Mouse (Mus musculus) midbrain, embryonic 12.5 days (tissue): ENCODE results near the gene Tsks. TPM values are rescaled to one million over a fixed set of nuclear protein-coding genes. Genes with fewer than 3 reads are reported as not detected.
A peak's percentile ranks its signal among the peaks of the same experiment; 100 is the strongest.

Source experiments
- ATAC-seq: fragments of 200-750 bp; cut with Nextera tagmentation; 2 replicates; pipeline ENCODE4 v1.8.0; 2017; ENCODE audit warnings: low read depth, moderate TSS enrichment, moderate library complexity; ENCODE audit not compliant: low FRiP score
- H3K27ac ChIP-seq: fragments of 300-500 bp; sonication (generic); replicated peaks from 2 replicates; pipeline ENCODE4 v1.5.1; 2016; ENCODE audit warnings: mild to moderate bottlenecking
- H3K27me3 ChIP-seq: fragments of 300-500 bp; sonication (generic); 2 replicates; pipeline ENCODE4 v1.6.1; 2016; ENCODE audit warnings: mild to moderate bottlenecking
- H3K36me3 ChIP-seq: fragments of 300-500 bp; sonication (generic); 2 replicates; pipeline ENCODE4 v1.6.1; 2016
- H3K4me1 ChIP-seq: fragments of 300-500 bp; sonication (generic); 2 replicates; pipeline ENCODE4 v1.6.1; 2016
- H3K4me2 ChIP-seq: fragments of 300-500 bp; sonication (generic); replicated peaks from 2 replicates; pipeline ENCODE4 v1.6.1; 2016; ENCODE audit warnings: mild to moderate bottlenecking, moderate library complexity
- H3K4me3 ChIP-seq: fragments of 300-500 bp; sonication (generic); 2 replicates; pipeline ENCODE4 v1.5.1; 2016; ENCODE audit warnings: mild to moderate bottlenecking
- H3K9ac ChIP-seq: fragments of 300-500 bp; sonication (generic); replicated peaks from 2 replicates; pipeline ENCODE4 v1.6.1; 2016; ENCODE audit warnings: mild to moderate bottlenecking, moderate library complexity
- H3K9me3 ChIP-seq: fragments of 300-500 bp; sonication (generic); 2 replicates; pipeline ENCODE4 v1.6.1; 2016; ENCODE audit warnings: mild to moderate bottlenecking
- WGBS: fragments of 180-500 bp; shearing (Covaris S2); methylation state at CpG from one replicate; pipeline ENCODE4 v1.1.7; 2016; 5-methylcytosine and 5-hydroxymethylcytosine counted together
- polyA plus RNA-seq: library from polyadenylated mRNA; unstranded; fragments of >200 nt; fragmentation: Nextera tagmentation; extraction: Ambion mirVana; gene quantifications from 2 replicates; pipeline ENCODE4 v1.2.1, GENCODE M21; 2016

The Tsks gene
- polyA plus RNA-seq, result 0.20 TPM in 1 of 2 replicates, not detected in the other

DNA sequence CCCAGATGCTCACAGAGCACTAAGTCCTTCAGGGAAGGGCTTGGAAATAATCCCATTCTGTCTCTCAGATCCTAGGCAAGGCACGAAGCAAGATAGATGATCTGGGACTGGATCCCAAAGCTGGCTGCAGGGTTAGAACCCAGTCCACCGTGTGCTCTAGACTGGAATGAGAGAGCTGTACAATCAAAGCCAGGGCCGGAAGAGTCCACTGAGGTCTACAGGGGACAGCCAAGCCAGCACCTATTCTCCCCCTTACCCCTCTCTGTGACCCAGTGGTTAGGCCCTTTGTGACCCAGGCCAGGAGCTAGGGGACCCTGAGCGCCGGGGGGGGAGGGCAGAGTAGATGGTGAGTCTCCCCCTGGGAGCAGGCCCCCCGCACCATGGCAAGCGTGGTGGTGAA lies at the start of gene Tsks:
Tsks (plus strand) TSS at position 301 of the 400 bp plus-strand sequence.
- H3K4me3 ChIP-seq, result no peak within 1 kb of the TSS
- H3K9me3 ChIP-seq, result no peaks in the 10 kb centered on the region
- no peak within 1 kb of the TSS for H3K9ac ChIP-seq
- H3K27me3 ChIP-seq, result peaks cover 1% of the 10 kb centered on the region; the same call in 1 of the 2 replicates
- no peak for ATAC-seq
- whole genome bisulfite sequencing, result 81% methylated on average over 7 of the region's 7 CpGs
- H3K4me2 ChIP-seq, result no peak within 1 kb of the TSS
- no peaks in the 10 kb centered on the region for H3K36me3 ChIP-seq
- H3K4me1 ChIP-seq, result no peaks in the 10 kb centered on the region
- no peak within 1 kb of the TSS for H3K27ac ChIP-seq

DNA sequence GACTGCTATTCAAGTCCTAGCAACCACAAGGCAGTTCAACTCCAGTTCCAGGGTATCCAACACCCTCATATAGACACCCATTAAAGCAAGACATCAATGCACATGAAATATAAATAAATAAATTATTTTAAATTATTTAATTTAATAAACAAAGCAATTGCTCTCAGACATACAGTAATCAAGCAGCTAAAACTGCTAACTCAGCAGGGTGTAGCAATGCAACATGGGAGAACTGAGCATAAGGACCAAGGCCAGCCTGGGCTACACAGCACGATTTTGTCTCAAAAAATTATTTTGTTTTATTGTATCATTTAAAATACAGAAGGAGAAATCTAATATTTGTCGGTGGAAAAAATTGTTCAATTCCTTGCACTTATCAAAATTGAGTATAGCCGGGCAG lies 48.8 kb upstream of the Tsks start:
- no peak for ATAC-seq
- Histone ChIP-seq H3K4me1 (peaks cover 67% of the 10 kb centered on the region), H3K27ac (peak overlapping the region; percentile 95), H3K4me2 (no peak overlapping the region), H3K36me3 (peaks cover 18% of the 10 kb centered on the region), H3K9ac (no peak overlapping the region), H3K4me3 (no peak overlapping the region), H3K9me3 (no peaks in the 10 kb centered on the region), H3K27me3 (no peaks in the 10 kb centered on the region)
- 92% methylated on average over 3 of the region's 3 CpGs for WGBS

DNA sequence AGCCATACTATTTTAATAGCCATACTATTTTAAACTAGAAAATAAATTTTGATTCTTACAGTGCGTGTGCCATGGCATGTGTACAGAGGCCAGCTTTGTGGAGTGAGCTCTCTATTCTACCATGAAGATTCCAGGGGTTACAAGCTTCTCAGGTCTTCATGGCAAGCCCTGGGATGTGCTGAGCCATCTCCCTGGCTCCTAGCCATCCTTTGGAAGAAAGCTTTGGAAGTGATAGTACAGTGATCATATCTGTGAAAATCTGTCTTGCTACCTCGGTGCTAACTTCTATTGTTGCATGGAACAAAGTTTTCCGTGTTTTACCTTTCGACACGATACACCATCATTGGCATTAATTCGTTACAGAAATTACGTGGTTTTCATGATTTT lies 47.8 kb upstream of the Tsks start:
- no peaks in the 10 kb centered on the region for H3K27me3 ChIP-seq
- no peaks in the 10 kb centered on the region for H3K9me3 ChIP-seq
- 34% methylated on average over 7 of the region's 7 CpGs for WGBS
- H3K9ac ChIP-seq, result 0 out of 2 replicates have a peak overlapping the region, but pooled peaks have one; percentile 28
- peak overlapping the region; percentile 95 for H3K27ac ChIP-seq
- H3K4me2 ChIP-seq, result peak overlapping the region; percentile 84
- peaks cover 24% of the 10 kb centered on the region for H3K36me3 ChIP-seq
- no peak for ATAC-seq
- H3K4me1 ChIP-seq, result peaks cover 66% of the 10 kb centered on the region
- H3K4me3 ChIP-seq, result peak overlapping the region; percentile 66

DNA sequence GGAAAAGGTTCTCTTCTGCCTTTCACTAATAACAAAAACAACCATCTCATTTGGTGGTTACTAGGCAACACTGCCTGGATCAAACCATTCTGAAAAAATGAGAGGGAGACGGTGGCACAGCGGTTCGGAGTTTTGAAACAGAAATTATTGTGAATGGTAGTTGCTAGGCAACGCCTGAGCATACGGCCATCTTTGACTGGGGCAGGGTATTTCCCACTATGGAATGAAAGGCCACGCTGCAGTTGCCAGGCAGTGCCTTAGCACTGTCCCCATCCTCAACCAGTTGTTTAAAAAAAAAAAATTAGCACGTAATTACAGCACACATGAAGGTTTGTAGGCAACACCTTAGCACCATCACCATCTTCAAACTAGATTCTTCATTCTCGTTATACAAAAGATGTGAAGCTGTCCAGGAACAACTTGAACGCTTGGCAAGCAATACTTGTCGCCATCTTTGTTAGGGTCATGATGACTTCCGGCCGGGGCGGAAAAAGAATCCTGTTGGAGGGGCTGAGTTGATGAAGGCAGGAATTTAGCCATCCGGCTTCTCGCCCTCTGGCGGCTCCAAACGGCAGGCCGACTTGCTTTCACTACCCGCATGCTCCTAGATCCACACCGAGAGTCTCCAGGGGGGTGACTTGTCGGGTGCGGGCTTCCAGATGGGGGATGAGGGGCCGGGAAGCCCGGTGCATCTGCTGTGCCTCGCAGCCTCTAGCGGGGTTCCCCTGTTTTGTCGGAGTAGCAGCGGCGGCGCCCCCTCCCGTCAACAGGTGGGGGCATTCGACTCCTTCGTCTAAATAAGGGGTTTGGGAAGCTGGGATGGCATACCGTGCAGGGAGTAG lies 47.2 kb upstream of the Tsks start, which contains the start of gene Fuz:
Fuz (plus strand) TSS at position 487 of the 842 bp plus-strand sequence.
- peak within 1 kb of the TSS; percentile 79 for H3K9ac ChIP-seq
- H3K4me3 ChIP-seq, result peak within 1 kb of the TSS; percentile 66
- no peaks in the 10 kb centered on the region for H3K27me3 ChIP-seq
- ATAC-seq, result peak; percentile 75
- H3K36me3 ChIP-seq, result peaks cover 24% of the 10 kb centered on the region
- under 1% methylated on average over 34 of the region's 34 CpGs for WGBS
- peak within 1 kb of the TSS; percentile 95 for H3K27ac ChIP-seq
- no peaks in the 10 kb centered on the region for H3K9me3 ChIP-seq
- peak within 1 kb of the TSS; percentile 84 for H3K4me2 ChIP-seq
- H3K4me1 ChIP-seq, result peaks cover 64% of the 10 kb centered on the region

DNA sequence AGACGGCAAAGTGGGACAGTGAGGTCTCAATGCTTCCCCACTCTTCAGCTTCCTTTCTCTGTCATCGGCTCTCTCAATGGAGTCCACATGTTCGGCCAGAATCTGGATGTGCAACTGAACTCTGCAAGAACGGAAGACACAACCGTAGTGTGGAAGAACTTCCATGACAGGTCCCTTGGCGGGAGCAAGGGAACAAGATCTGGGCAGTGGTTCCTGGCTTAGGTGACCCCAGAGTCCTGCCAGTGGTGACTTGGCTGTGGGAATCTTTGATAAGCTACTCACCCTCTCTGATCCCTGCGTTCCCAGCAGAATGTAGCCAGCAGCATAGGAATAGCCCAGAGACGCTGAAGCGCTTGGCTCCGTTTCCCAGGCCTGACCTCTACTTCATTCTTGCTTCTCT lies 46.5 kb upstream of the Tsks start:
- no peaks in the 10 kb centered on the region for H3K27me3 ChIP-seq
- peak overlapping the region; percentile 95 for H3K27ac ChIP-seq
- 29% methylated on average over 10 of the region's 10 CpGs for WGBS
- H3K4me3 ChIP-seq, result peak overlapping the region; percentile 66
- peak overlapping the region; percentile 79 for H3K9ac ChIP-seq
- peaks cover 64% of the 10 kb centered on the region for H3K4me1 ChIP-seq
- ATAC-seq, result no peak
- H3K9me3 ChIP-seq, result no peaks in the 10 kb centered on the region
- peaks cover 24% of the 10 kb centered on the region for H3K36me3 ChIP-seq
- peak overlapping the region; percentile 84 for H3K4me2 ChIP-seq

DNA sequence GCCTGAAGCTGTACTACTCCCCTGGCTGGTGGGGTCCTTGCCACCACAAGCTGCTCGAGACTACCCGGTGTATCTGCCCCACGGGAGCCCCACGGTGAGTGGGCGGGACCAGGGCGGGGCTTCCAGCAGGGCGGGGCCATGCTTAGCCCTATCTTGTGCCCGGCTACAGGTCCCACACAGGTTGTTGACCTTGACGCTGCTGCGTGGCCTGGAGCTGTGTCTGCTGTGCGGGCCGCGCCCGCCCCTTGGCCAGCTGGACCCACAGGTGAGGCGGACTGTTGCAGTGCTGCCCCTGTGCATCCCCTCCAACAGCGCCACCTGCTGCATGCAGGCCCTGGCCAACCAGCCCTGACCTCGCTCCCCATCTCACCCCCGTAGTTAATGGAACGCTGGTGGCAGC lies 44.4 kb upstream of the Tsks start:
- Histone ChIP-seq H3K36me3 (peaks cover 39% of the 10 kb centered on the region), H3K9ac (no peak overlapping the region), H3K27me3 (no peaks in the 10 kb centered on the region), H3K27ac (no peak overlapping the region), H3K4me2 (peak overlapping the region; percentile 17), H3K4me3 (0 out of 2 replicates have a peak overlapping the region, but pooled peaks have one; percentile 4), H3K4me1 (peaks cover 59% of the 10 kb centered on the region), H3K9me3 (no peaks in the 10 kb centered on the region)
- no peak for ATAC-seq
- 31% methylated on average over 19 of the region's 19 CpGs for WGBS

DNA sequence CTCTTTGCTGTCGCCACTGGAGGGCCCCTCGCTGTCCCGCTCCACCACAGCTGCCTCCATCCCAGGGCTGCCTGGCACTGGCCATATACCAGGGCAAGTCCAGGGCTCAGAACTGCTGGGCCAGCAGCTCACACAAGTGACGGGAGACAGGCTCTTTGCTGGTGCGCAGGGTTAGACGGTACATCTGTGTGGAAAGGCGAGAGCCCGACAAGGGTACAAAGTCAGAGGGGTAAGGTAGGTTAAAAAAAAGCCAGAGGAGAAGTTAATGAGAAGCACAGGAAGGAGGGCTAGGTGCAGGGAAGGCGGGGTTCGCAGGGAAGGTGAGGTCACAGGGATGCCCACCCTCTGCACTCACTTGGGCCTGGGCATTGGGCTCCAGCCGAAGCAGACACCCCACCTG lies 42.4 kb upstream of the Tsks start:
- ATAC-seq, result no peak
- 0 out of 2 replicates have a peak overlapping the region, but pooled peaks have one; percentile 27 for H3K27ac ChIP-seq
- no peak overlapping the region for H3K4me3 ChIP-seq
- no peak overlapping the region for H3K4me2 ChIP-seq
- 90% methylated on average over 11 of the region's 11 CpGs for WGBS
- peaks cover 60% of the 10 kb centered on the region for H3K36me3 ChIP-seq
- H3K9me3 ChIP-seq, result no peaks in the 10 kb centered on the region
- no peak overlapping the region for H3K9ac ChIP-seq
- H3K4me1 ChIP-seq, result peaks cover 43% of the 10 kb centered on the region
- H3K27me3 ChIP-seq, result no peaks in the 10 kb centered on the region

DNA sequence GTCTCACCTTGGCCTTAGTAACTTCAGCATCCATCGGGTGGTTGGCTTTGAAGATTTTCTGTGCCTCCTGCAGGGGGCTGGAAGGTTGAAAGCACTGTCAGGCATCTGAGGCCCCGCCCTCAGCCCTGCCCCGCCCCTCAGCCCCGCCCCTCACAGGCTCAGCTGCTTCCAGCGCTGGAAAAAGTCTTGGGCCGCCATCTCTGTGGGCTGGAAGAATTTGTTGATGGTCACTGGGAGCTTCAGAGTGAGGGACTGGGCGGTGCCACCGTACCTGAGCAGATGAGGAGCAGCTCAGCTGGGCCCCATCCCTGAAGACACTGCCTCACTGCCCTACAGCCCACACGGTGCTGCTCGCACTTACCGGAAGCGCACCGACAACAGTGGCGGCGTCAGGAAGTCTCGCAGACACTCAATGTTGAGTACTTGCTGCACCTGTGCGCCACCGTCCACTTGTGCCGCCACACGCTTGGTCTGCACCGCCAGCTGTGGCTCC lies 41.7 kb upstream of the Tsks start:
- Histone ChIP-seq H3K27ac (peak overlapping the region; percentile 27; the same call in 1 of the 2 replicates), H3K9ac (peak overlapping the region; percentile 39), H3K4me2 (peak overlapping the region; percentile 48), H3K9me3 (no peaks in the 10 kb centered on the region), H3K27me3 (no peaks in the 10 kb centered on the region), H3K4me3 (peak overlapping the region; percentile 22), H3K36me3 (peaks cover 66% of the 10 kb centered on the region), H3K4me1 (peaks cover 41% of the 10 kb centered on the region)
- ATAC-seq, result peak; percentile 28; the same call in 1 of the 2 replicates
- 12% methylated on average over 21 of the region's 21 CpGs for WGBS

DNA sequence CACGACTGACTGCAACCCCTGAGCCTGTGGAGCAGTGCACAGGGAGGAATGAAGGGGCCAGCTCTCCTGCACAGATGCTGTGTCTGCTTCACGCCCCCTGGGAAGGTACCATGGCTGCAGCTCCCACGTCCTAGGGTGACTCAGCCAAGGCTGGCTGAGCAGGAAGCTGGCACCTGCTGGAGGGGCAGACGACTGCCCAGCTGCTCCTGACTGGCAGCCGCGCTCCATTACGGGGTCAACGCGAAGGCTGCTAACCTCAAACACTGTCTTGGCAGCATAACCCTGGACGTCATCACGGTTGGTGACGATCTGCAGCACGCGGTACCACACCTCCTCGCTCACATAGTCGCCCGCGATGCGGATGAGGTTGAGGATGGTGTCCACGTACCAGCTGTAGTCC lies 37.6 kb upstream of the Tsks start:
- 95% methylated on average over 20 of the region's 20 CpGs for WGBS
- Histone ChIP-seq H3K36me3 (peaks cover 90% of the 10 kb centered on the region), H3K4me3 (no peak overlapping the region)

DNA sequence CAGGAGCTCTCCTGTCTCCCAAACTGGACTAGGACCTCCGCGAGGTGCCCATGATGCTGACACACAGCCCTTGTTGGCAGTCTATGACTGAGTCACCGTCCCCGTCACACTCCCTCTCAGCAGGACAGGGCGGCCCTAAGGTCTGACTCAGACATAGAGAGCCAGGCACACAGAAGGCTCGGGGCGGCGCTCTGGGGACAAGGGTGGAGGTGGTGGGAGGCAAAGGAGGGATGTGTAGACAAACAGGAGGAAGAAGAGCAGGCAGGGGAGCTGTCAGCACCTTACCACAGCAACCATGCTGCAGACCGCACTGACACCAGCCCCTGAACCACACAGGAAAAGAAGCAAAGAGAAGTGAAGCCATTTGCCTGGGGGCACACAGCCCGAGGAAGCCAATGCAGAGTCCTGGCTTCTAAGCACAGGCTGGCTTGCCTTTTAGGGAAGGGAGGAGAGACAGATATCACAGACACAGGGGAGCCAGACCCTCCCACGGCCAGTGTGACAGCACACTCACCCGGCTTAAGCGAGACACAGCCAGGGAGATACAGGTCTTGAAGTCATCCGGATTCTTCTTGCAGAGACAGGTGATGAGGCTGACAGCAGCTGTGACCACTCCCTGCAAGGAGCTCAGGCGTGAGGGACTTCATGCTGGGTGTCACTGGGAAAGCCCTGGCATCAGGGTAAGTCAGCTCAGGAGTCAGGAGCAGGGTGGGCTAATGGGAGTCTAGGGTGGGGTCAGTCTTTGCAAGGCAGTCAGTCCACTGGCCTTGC lies 34.1 kb upstream of the Tsks start:
- 93% methylated on average over 15 of the region's 15 CpGs for WGBS
- Histone ChIP-seq H3K4me1 (no peaks in the 10 kb centered on the region), H3K4me2 (no peak overlapping the region), H3K36me3 (peaks cover 100% of the 10 kb centered on the region), H3K9me3 (no peaks in the 10 kb centered on the region), H3K9ac (no peak overlapping the region), H3K27me3 (no peaks in the 10 kb centered on the region), H3K4me3 (no peak overlapping the region), H3K27ac (no peak overlapping the region)
- ATAC-seq, result no peak

More for the DNA sequence above, 37.6 kb upstream of the Tsks start:
- no peaks in the 10 kb centered on the region for H3K27me3 ChIP-seq
- no peak overlapping the region for H3K4me2 ChIP-seq
- no peak for ATAC-seq
- H3K9ac ChIP-seq, result no peak overlapping the region
- H3K4me1 ChIP-seq, result peaks cover 14% of the 10 kb centered on the region
- no peaks in the 10 kb centered on the region for H3K9me3 ChIP-seq
- no peak overlapping the region for H3K27ac ChIP-seq

DNA sequence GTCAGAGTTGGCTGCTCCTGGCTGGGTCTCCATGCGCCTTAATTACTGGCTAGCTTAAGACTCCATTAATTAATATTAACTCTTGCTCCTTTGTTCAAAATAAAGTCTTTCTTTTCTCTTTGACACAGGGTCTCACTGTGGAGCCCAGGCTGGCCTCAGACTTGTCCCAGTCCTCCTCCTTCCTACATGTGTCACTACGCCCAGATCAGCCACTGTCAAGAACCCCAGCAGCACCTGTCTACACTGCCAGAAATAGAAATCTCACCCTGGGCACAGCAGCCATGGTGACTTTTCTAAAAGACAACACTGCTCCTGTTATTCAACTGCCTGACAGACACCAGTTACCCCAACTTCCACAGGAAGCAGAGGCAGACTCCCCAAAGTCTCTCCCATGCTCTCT lies 28.6 kb upstream of the Tsks start:
- 93% methylated on average over 2 of the region's 2 CpGs for WGBS
- ATAC-seq, result no peak
- H3K36me3 ChIP-seq, result peaks cover 74% of the 10 kb centered on the region

More for the DNA sequence above, 28.6 kb upstream of the Tsks start:
- no peak overlapping the region for H3K4me2 ChIP-seq
- H3K9ac ChIP-seq, result no peak overlapping the region
- H3K27ac ChIP-seq, result no peak overlapping the region
- no peaks in the 10 kb centered on the region for H3K27me3 ChIP-seq
- H3K4me1 ChIP-seq, result no peaks in the 10 kb centered on the region; the same call in 1 of the 2 replicates
- H3K4me3 ChIP-seq, result no peak overlapping the region
- H3K9me3 ChIP-seq, result no peaks in the 10 kb centered on the region
